ENCODE assay signal across 9 mouse cellular contexts in the genomic region with DNA sequence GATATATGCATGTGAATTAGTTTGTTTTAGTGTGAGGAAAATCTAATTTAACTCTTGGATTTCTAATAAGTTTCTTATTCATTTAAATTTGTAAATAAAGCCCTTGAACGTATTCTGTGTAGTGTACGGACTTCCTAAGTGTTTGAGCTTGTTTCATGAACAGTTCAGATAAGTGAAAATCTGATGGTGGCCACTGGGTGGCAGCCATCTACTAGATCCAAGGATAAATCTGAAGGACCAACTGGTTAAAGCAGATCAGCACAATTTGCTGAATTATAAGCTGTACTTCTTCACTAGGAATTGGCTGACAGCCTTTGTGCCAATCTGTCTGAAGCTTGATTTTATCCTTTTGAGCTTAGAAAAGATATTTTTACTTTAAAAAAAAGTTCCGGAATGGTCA.
A peak's percentile ranks its signal among the peaks of the same experiment; 100 is the strongest.
DNase-seq lines count a peak whose midpoint lies in the region; ATAC-seq and TF ChIP-seq lines count a peak whose summit lies in the region.
"Had no signal": no experiment of that assay in that cellular context is flagged by ENCODE, and none has a peak within 500 bp of the region (broad histone marks: within the 10 kb centered on the region; RNA-seq: fewer than 3 reads in every experiment).

No protein-coding gene starts in this region.

- H3K9me3 ChIP-seq in stomach, postnatal 0 days (ENCODE audit: control insufficient read depth, low read length), result no peaks in the 10 kb centered on the region

- WGBS in stomach, postnatal 0 days, result 43% methylated on average over 3 of the region's 3 CpGs

- no peaks in the 10 kb centered on the region for H3K36me3 ChIP-seq in stomach, postnatal 0 days (ENCODE audit: control insufficient read depth, insufficient read depth, low read length)

- intact Hi-C loops in heart, postnatal 36 days (cut with DNase I), result loop anchor here (5.0 kb wide), 2 partner anchors 125 to 485 kb away; no protein-coding TSS in a partner anchor

- H3K4me2 ChIP-seq in stomach, postnatal 0 days (replicated peaks; ENCODE audit: low read depth), result no peak overlapping the region

- no peaks in the 10 kb centered on the region for H3K27me3 ChIP-seq in stomach, postnatal 0 days (ENCODE audit: control insufficient read depth, insufficient read depth, low read length)

- no peak overlapping the region for H3K9ac ChIP-seq in stomach, postnatal 0 days (ENCODE audit: low read length)

- ATAC-seq in stomach, postnatal 0 days (ENCODE audit: low FRiP score, low TSS enrichment), result no peak

- TF ChIP-seq EP300 in stomach, postnatal 0 days (optimal IDR thresholded peaks at IDR 0.05), result no peak

- H3K4me3 ChIP-seq in stomach, postnatal 0 days (ENCODE audit: low read depth, low read length), result no peak overlapping the region
- H3K4me3 ChIP-seq: myocyte had no signal

- peak; percentile 30 for DNase-seq in ovary, postnatal 14 days (ENCODE audit: low spot score)
- DNase-seq in ovary, postnatal 10 days (ENCODE audit: low spot score), result no peak
- peak; percentile 69 for DNase-seq in adrenal gland, postnatal 10 days
- DNase-seq in embryo, embryonic 11.5 days (ENCODE audit: low read depth, low spot score), result peak; percentile 29
- DNase-seq in heart, postnatal 36 days, result peak; percentile 24 to 48
- DNase-seq in layer of hippocampus, adult 9-10 months (ENCODE audit: low spot score), result peak; percentile 79
- DNase-seq in lung, postnatal 36 days, result peak; percentile 84
- DNase-seq in stomach, postnatal 0 days (ENCODE audit: low spot score), result peak; percentile 65

- peak; percentile 82 for TF ChIP-seq CTCF in stomach, postnatal 0 days (IDR thresholded peaks at IDR 0.05; ENCODE audit: low read depth)

- no peak overlapping the region for H3K27ac ChIP-seq in stomach, postnatal 0 days (replicated peaks)

- H3K4me1 ChIP-seq in stomach, postnatal 0 days (replicated peaks; ENCODE audit: control insufficient read depth, insufficient read depth), result no peaks in the 10 kb centered on the region
